Mouse (Mus musculus): Measurements from ENCODE around the gene Bicd1. TPM values are rescaled to one million over a fixed set of nuclear protein-coding genes. Genes with fewer than 3 reads are reported as not detected.

Bicd1 gene
- polyA plus RNA-seq, 1 experiment from 2014 or later: 12.2 TPM

GRCm38 (mm10) chr6:149580053-149580452 lies 171.4 kb downstream of the Bicd1 start:
- H3K36me3 ChIP-seq: 0 out of 2 replicates have a peak, but pooled peaks cover 5% of the 10 kb centered on the region
- H3K27me3 ChIP-seq (replicated peaks): no peaks in the 10 kb centered on the region
- H3K4me2 ChIP-seq (replicated peaks): no peak overlapping the region
- no peaks in the 10 kb centered on the region for H3K4me1 ChIP-seq (replicated peaks)
- no peaks in the 10 kb centered on the region for H3K9me3 ChIP-seq
- no peak overlapping the region for H3K9ac ChIP-seq
- H3K4me3 ChIP-seq (replicated peaks): no peak overlapping the region
- no peak overlapping the region for H3K27ac ChIP-seq
- peak; percentile 69; the same call in 1 of the 2 replicates for ATAC-seq

GRCm38 (mm10) chr6:149585708-149586504 lies 177.2 kb downstream of the Bicd1 start:
- peak; percentile 53 for ATAC-seq
- Histone ChIP-seq H3K4me2 (replicated peaks) (no peak overlapping the region), H3K36me3 (0 out of 2 replicates have a peak, but pooled peaks cover 5% of the 10 kb centered on the region), H3K9ac (no peak overlapping the region), H3K27ac (no peak overlapping the region), H3K4me3 (replicated peaks) (no peak overlapping the region), H3K9me3 (peaks cover 3% of the 10 kb centered on the region; the same call in 1 of the 2 replicates), H3K4me1 (replicated peaks) (no peaks in the 10 kb centered on the region), H3K27me3 (replicated peaks) (no peaks in the 10 kb centered on the region)
- WGBS: 88% methylated on average over 7 of the region's 7 CpGs

Other genes starting within 250 kb of the Bicd1 start
- 23.3 and 25.5 TPM in 2 replicates for gene Amn1, start 220.2 kb upstream of the Bicd1 start, polyA plus RNA-seq (2015; fragmentation: Nextera tagmentation; extraction: Ambion mirVana)
- 33.9 and 39.5 TPM in 2 replicates for gene Resf1, start 99.5 kb upstream of the Bicd1 start, polyA plus RNA-seq (2015; fragmentation: Nextera tagmentation; extraction: Ambion mirVana)